Mouse (Mus musculus) urinary bladder, postnatal 4 days (tissue): ENCODE results near the gene Spg20.

Source experiments
- DNase-seq, 2 experiments: peaks; one replicate each; pipeline ENCODE4 v3.0.0; 2021 to 2022; ENCODE audit warnings: low spot score in 2 of 2

Gene Spg20

DNA sequence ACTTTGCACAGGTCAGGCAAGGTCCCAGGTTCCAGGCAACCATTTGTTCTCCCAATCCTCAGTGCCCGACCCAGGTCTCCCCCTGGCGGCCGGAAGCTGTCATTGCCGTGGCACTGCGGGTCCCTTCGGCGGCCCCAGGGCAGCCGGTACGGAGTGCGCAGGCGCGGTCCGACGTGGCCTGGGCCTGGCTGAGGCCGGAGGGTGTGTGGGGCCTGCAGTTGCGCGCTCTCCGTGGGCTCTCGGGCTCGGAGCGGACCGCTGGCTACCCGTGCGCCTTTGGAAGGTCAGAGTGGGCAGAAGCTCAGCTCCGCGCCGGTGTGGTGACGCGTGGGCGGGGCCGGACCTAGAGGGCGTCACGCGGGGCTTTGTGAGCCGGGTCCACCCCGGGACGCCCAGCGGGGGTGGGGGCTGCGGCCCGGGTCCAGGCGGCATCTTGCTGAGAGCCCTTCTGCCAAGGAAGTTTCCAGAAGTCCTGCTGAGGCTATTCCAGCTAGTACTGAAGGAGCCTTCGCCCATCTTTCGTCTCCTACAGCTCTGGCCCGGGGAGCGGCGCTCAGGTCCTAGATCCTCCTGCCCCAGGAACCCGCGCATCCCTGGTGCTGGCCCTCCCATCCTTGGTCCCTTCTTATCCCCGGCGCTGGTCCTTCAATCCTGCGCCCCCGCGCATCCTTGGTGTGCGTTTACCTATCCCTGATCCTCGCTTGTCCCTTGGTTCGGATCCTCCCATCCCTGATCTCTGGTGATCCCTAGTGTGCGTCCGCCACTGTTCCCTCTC lies at the start of gene Spg20:
TSS of gene Spg20 (plus strand) at position 174 of the 775 bp plus-strand sequence.
- peak; percentile 93 to 97 for DNase-seq

DNA sequence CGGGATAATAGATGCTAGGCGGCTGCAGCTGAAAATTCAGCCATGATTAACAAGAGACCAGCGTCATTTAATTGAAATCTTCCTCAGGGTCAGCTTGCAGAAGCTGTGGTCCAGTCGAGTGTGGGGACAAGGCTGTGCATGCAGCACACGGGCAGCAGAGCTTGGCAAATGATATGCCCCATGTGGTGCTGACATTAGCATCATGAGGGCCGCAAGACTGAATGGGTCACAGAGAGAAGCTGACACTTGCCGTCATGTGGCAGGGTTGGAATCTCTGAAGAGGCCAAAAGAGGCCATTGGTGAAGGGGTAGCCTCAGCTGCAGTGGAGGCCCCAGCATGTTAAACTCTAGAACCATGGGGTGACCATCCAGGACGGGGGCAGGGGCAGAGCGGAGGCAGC lies 49.3 kb upstream of the Spg20 start:
- no peak for DNase-seq

DNA sequence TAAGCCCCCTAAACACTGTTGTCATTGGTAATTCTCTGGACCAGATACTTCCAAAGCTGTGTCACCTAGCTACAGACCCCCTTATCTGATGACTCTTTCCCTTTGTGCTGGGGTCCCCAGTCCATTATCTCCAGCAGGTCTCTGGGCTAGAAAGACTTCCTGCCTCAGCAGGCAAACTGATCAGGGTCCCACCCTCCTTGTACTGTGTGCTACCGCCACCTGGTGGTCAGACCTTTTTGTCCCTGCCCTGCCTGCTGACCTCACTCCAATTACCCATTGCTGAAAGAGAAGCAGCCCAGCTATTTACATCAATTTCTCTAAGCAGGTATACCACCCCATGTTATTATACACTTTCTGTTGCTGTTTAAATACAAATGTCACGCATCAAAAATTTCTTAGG lies 47.5 kb upstream of the Spg20 start:
- DNase-seq, result peak in 1 of 2 experiments; percentile 77

DNA sequence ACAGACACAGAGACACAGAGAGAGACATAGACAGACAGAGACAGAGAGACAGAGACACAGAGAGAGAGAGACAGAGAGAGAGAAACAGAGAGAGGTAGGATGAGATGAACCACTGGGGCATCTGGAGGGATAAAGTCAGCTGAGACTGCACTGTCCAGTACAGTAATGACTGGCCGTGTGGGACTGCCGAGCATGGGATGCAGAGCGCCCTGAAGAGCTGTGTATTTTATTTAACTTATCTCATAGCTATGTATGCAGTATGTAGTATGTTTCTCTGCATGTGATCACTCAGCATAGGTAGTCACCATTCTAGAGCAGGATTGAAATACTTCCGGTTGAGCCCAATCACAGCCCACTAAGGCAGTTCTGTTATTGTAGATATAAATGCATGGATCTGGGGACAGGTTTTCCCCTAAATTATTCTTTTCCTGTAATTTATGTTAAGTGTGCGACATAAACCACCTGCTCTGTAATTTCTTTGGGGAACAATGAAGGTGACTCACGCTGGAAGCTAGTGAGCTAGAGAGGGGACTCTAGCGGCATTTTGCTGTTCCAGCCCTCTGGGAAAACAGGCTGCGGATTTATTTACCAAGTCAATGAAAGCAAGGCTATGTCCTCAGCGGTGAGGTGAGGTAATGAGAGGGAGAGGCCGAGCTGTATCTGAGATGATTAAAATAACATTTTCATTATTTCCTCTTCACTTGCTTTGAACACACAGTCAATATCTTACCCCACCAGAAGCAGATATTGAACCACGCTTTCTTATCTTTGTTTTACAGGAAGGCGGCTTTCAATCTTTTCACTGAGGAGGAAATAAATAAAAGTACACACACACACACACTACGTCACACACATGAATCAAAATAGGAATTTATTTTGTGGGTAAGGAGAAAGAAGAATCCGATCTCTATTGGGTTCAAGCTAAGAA lies 45.9 kb upstream of the Spg20 start:
- no peak for DNase-seq

DNA sequence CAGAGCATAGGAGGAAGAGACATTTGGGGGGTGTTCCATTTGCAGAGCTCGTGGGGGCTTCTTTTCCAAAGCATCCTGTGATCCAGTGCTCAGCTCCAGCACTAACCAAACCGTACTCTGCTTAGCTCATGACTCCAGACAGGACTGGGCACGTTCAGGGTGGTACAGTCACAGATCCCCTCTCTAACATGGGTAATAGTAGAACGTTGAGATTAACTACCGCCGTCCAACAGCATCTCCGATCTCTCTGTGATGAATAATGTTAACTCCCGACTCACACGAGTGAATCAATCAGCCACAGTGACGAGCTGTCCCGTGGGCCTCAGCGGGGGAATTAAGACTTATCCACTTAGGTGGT lies 45.3 kb upstream of the Spg20 start:
- no peak for DNase-seq

DNA sequence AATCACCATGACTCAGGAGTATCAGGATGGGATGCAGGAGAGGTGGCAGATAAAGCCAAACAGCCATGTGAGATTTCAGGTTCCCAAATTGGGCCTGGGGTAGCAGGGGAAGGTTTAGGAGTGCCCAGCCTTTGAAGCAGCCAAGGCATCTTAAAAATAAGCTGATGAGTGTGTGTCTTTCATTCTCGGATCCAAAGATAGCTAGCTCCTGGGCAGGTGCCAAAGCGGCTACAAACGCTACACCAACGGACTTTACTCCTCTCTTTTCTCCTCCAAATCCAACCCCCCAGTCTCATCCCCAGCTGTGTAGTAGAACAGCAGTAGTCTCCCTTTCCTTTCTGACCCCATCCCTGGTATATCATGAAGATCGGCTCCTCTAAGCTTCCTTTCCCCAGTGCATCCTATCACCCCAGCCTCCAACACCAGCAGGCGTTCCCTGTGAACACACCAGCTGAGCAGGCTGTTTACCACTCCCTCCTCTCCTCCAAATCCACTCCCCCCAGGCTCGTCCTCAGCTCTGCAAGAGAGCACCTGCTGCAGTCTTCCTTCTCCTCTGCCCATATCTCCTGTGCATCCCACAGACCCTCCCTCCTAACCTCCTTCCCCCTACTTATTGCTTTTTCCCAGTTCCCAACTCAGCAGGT lies 44.0 kb upstream of the Spg20 start:
- no peak for DNase-seq

DNA sequence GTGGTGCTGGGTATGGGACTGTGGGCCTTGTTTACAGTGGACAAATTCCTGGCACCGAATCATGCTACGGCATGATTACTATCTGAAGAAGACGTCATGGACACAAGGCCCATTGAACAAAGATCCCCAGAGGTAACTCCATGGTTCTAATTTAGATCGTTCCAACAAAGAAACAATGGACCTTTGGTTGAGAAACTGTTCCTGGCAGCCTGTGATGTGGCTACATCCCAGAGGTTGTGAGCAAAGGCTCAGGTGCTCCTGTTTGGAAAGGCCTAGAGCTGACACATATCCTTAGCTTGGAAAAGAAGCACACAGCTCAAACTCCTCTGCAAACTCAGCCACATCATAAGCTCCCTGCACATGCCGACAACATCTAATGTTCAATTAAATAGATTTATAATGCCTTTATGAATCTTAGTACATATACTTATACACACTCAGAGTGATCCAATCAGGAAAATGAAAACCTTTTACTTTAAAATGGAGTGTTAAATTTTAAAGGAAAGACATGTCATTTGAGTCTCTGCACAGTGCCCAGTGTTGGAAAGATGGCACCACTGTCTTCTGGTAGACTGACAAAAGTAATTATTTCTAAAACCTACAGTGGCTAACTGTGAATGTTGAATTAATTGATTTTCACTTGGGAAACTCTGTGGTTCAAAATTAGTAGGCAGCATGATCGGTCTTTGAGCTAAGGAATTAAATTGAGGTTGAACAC lies 37.2 kb upstream of the Spg20 start:
- no peak for DNase-seq

DNA sequence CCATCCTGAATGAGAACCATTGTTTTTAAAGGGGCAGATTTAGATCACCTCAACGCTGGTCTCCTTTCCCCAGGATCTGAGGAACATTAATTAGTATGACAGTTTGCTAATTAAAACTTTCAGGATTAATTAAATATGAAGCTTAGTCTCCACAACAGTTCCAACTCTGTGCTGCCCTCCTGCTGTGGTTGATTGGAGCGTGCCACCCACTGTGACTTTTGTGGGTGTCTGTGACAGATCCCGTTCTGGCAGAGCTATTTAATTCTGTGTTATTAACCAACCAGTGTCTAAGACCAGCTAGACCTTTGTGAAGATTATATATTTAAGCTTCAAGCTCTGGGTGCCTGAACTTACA lies 36.6 kb upstream of the Spg20 start:
- DNase-seq, result no peak

DNA sequence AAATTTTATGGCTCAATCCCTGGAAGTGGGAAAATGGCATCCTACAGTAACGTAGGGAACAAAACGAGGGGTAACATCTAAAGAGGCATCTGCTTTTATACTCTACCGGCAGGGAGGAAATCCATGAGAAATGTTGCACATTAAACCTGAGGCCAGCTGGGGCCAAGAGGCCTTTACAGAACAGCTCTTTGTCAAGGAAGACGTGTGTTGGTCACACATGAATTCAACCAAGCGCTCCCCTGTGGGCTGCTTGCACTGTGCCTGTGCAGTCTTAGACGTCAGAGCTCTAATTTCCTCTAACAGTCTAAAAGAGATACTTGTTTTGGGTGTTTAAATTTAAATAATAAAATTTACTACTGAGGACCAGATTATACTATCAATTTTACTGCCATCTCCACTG lies 33.7 kb upstream of the Spg20 start:
- no peak for DNase-seq

DNA sequence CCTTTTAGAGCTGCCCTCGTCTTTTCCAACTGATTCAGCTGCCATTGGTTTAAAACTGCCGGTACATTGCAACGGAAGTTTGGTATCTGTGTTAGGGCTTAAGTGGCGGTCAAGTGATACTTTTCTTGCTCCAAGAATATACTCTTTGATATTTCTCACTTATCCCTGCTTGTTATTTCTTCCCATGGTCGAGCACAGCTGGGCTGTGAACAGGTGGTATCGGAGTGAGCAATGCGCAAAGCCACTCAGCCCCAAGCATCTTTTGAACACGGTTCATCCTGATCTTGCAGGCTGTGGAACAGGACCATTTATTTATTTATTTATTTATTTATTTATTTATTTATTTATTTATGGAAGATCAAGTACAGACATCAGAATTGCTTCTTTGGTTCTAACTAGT lies 32.3 kb upstream of the Spg20 start:
- DNase-seq, result no peak

DNA sequence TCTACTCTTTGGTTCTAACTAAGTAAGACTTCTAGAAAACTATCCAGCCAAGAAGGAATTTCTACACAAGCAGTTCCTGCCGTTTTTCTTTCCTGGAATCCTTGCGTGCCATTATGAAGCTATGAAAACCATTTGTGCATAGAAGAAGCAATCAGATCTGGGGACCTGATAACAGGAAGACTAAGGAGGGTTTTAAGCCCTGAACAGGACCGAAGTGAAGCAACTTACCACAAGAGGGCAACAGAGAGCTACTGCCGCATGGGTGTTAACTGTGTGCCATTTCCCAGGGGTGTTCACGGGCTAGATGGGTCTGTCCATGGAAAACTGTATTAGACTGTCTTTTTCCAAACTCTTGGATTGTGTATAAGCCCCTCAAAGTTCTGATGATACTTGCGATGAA lies 31.9 kb upstream of the Spg20 start:
- peak; percentile 41 to 73 for DNase-seq

DNA sequence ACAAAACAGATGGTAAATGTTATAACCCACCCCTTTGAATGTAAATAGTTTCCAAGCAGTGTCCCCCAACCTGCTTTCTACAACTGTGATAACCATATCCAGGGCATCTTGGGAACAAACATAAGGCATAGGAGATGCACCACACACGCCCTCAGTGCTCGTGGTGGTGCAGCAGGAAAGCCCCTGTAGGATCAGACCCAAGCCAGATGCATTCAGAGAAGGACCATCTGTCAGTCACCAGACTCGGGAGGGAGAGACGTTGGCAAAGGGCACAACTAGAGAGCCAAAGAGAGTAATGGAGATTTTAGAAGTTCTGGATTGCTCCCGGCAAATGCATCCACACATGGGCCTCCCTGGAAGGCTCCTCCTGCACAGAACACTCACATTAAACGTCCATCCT lies 27.1 kb upstream of the Spg20 start:
- DNase-seq, result no peak

DNA sequence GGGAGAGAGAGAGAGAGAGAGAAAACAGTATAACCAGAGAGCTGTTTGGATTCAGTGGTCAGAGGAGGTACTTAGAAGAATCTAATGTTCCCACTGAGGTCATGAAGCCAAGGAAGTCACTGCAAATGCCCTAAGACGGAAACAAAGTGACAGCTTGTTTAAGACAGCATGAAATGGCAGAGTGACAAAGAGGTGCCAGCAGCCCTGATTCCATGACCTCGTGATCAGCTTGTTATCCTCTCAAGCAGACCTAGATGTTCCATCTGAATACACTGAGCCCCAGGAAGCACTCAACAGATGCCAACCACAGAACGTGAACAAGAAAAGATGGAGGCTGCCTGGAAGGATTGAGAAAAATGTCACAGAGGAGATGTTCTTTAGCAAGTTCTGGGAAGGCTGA lies 26.2 kb upstream of the Spg20 start:
- DNase-seq, result no peak

DNA sequence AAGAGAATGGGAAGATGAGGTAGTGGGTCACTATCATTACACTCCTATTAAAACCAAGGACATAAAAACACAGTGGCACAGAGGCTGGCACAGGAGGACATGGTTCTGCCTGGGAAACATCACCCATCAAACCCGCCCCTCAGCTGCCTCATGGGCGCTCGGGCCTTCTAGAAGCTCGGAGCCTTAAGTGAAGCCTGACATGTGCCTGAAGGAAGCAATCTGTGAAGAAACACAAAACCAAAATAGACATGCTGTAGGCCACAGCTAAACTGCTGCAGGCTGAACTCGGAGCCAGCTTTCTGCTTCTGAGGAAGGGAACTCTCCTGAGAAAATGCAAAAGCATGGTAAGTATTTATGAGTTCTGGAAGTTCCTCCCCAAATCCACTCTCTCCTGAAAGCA lies 25.0 kb upstream of the Spg20 start:
- no peak for DNase-seq

DNA sequence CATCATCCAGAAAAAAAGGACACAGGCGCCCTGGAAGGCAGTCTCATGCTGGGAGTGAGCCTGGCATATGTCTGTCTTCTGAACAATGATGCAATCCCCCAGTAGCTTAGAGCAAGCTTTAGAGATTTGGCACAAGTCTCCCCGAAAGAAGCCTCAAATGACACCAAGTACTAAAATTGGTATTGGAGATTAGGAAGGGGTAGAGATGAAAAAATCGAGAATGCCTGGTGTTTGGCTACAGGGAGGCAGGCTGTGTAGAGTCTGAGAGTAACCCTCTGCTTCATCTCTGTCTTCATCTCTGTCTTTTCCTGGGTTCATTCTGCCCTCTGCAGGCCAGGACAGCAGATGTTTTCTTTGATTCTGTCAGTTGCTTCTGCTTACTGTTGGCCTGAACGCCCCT lies 24.5 kb upstream of the Spg20 start:
- DNase-seq, result no peak

DNA sequence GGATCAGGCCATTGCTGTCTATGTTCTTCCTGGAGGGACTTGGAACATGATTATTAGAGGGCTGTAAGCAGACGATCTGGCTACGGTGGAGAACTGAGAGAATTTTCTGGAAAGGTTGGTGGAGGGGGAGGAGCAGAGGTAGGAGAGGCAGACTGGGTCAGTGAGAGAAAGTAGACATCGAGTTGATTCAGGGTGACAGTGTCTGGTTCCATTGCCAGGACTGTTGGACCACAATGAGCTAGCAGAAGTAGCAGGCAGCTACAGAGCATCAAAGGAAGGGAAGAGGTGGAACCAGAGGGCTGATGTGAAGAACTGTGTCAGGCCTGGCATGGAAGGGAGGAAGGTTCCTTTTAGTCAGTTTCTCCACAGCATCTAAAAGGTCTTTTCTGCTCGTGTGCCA lies 23.5 kb upstream of the Spg20 start:
- DNase-seq, result no peak

DNA sequence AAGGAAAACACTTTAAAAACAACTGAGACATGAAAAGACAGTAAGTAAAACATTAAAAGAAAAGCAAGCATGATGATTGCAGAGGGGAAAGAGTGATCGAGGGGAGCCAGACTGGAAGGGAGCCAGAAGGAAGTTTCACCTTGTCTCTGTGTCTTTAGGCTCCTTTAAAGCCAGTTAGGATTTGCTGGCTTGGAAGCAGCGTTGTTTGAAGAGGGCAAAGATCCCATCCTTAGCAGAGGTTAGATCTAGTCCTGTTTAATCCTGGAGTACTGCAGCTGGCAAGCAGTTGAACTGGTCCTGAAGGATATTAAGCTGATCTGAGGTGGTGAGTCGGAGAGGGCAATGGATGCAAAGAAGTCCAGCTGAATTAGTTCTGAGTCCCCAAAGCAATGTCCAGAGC lies 23.1 kb upstream of the Spg20 start:
- DNase-seq, result no peak

DNA sequence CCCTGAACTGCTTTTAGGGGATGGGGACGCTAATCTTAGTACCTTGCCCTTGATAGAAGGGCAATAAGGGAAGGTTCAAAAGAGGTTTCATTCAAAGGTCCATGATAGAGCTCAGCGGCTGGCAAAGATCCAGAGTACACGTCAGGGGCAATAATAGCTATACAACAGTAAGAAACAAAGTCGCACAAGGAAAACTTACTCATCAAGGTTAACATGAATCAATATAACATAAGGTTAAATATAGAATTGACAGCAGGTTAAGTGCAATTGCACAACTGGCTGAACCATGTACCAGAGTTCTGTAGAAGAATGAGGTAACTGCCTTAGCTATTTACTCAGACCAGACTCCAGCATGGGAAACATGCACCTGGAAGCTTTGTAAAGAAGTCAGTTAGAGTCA lies 22.6 kb upstream of the Spg20 start:
- DNase-seq, result no peak

DNA sequence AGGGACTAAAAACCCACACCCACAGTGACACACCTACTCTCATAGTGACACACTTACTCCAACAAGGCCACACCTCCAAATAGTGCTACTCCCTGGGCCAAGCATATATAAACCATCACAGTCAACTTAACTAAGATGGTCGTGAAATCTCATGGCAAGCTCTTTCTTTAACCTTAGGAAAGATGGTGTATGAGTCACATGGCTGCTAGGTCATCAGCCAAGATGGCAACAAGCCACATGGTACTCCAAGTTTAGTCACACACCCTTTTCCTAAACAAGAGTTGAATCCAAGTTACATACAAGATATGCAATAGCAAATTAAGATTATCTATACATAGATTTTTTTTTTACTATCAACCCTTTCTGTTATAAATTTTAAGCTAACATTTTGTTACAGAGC lies 18.7 kb upstream of the Spg20 start:
- no peak for DNase-seq

DNA sequence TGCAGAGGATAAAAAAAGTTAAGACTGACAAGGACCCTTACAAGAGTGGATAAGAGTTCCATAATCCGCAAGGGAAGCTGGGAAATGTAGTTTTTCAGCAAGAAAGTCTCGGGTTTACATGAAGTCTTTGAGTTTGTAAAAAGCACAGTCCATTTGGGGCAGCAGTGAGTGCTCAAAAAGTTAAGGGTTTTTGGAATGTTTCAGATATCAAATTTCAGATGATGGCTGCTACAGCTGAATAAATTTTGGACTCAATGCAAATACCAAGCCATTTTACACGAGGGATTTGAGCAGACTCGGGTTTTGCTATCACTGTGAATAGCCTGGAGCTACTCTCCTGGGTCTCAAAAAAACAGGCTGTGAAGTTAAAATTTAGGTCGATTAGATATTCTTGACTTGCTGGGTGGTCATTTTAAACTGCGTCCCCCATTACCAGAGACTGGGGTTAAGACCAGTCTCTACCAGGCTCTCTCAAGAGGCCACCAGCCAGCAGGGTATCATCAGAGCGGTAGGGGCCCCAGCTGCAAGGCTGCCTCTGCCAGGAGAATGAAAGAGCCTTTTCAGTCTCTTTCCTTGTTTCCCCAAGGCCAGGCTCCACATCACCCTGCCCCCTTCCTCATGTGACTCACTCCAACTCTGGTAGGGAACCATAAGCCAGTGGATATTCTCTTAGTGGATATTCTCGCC lies 15.8 kb upstream of the Spg20 start:
- no peak for DNase-seq

DNA sequence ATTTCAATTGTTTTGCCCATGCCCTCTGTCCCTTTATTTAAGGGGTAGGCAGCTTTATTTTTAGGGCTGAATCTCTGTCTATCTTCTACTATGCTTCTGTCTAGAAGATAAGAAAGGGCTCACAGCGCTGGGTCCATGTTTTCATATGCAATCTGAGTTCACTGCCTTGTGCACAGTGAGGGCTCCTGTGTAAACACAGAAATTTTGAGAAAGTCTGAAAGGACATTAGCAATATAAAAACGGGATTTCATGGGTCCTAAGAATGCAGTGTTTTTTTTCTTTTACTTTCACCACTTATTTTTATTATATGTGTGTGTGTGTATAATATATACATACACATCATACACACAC lies 15.3 kb upstream of the Spg20 start:
- no peak for DNase-seq

DNA sequence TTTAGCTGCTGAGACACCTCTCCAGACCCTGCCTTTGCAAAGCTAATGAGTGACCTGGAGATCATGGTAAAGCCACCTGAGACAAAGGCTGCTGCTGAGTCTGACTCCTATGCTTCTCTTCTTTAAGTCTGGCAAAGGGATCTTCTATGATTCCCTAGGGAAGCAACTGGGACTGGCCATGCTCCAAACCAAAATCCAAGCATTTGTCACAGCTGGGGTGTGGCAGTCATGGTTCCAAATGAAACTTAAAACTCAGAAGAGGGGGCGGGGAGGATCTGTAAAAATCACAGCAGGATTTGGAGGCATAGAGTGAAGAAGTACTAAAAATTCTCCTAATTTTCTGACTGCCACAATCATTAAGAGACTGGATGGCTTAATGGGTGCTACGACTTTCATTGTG lies 14.7 kb upstream of the Spg20 start:
- DNase-seq, result no peak
